Mouse (Mus musculus) C2C12 (cell line): ENCODE measurements at regions not wholly inside any gene's neighbourhood (a gene's known extent, or its start where the extent isn't known, plus 50 kb on each side); places are given as distances from the start of the nearest gene placed in this dataset.

Experiments
- H3K27me3 ChIP-seq: one replicate; pipeline ENCODE4 v1.6.1; 2011; ENCODE audit not compliant: control insufficient read depth, insufficient read depth, insufficient read length
- H3K36me3 ChIP-seq: one replicate; pipeline ENCODE4 v1.6.1; 2011; ENCODE audit not compliant: control insufficient read depth, insufficient read depth
- H3K4me3 ChIP-seq: one replicate; pipeline ENCODE4 v1.5.1; 2011; ENCODE audit warnings: mild to moderate bottlenecking, control low read depth; ENCODE audit not compliant: poor library complexity, insufficient read depth, severe bottlenecking
- H3K79me2 ChIP-seq: one replicate; pipeline ENCODE4 v1.6.1; 2011; ENCODE audit not compliant: control insufficient read depth, insufficient read depth
- H3K79me3 ChIP-seq: one replicate; pipeline ENCODE4 v1.6.1; 2011; ENCODE audit warnings: low read depth, control low read depth
- H3ac ChIP-seq: one replicate; pipeline ENCODE3; 2011; ENCODE audit warnings: low read depth; ENCODE audit not compliant: control insufficient read depth, insufficient read length
- CEBPB ChIP-seq: IDR thresholded peaks from one replicate; pipeline ENCODE4 v1.6.1; 2011; ENCODE audit warnings: low read depth, mild to moderate bottlenecking, control low read depth, moderate library complexity
- CTCF ChIP-seq: IDR thresholded peaks from one replicate; pipeline ENCODE4 v1.5.1; 2011; ENCODE audit not compliant: control insufficient read depth, insufficient read depth, insufficient read length
- FOSL1 ChIP-seq: IDR thresholded peaks from one replicate; pipeline ENCODE4 v1.8.0; 2011; ENCODE audit warnings: mild to moderate bottlenecking, low read length; ENCODE audit not compliant: poor library complexity, insufficient read depth, severe bottlenecking
- MAX ChIP-seq: IDR thresholded peaks from one replicate; pipeline ENCODE4 v1.6.1; 2011; ENCODE audit warnings: mild to moderate bottlenecking, control low read depth
- MYOD1 ChIP-seq: IDR thresholded peaks from one replicate; pipeline ENCODE4 v1.6.1; 2011; ENCODE audit warnings: low read depth; ENCODE audit not compliant: control insufficient read depth, insufficient read length
- MYOG ChIP-seq: IDR thresholded peaks from one replicate; pipeline ENCODE4 v1.6.1; 2011; ENCODE audit not compliant: control insufficient read depth, insufficient read length; ENCODE audit errors: extremely low read depth
- USF1 ChIP-seq: IDR thresholded peaks from one replicate; pipeline ENCODE4 v1.6.1; 2011; ENCODE audit warnings: low read depth, mild to moderate bottlenecking, control low read depth, moderate library complexity

DNA sequence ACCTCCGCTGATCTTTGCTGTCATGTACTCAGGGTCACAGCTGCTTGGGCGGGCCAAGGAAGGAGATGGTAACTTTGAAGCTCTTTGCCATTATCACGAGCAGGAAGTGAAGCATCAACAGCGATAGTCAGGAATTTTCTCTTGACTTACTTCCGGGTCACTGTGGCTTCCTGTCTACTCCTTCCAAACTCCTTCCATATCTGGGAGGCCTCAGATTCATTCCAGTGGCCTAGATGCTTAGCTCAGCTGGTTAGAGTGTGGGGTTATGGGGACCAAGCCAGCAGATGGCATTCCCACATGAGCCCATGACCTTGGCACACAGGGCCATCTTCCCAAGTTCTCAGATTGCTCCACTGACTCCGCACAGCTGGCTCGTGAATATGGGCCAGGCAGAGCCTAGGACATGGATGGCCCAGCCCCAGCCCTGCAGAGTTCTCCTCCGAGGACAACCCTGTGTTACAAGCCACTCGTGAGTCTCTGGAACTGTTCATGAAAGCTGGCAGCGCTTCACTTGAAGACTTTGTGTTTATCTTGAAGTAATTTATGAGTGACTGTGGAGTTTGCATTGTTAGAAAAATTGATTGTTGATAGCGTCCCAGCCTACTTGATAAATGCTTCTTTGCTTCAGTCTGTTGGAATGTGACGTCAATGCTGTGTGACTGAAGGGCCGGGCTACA is 133.2 kb downstream of the Slc30a10 start:
- Histone ChIP-seq H3K79me3 (no peaks in the 10 kb centered on the region), H3K79me2 (no peaks in the 10 kb centered on the region), H3K36me3 (no peaks in the 10 kb centered on the region), H3K27me3 (no peaks in the 10 kb centered on the region), H3K4me3 (no peak overlapping the region), H3ac (no peak overlapping the region)
- TF ChIP-seq FOSL1: no peak

- H3K36me3 ChIP-seq: no peaks in the 10 kb centered on the region
- no peak overlapping the region for H3K4me3 ChIP-seq
- TF ChIP-seq CTCF: no peak
- no peak for TF ChIP-seq USF1
- no peak for TF ChIP-seq CEBPB
- TF ChIP-seq FOSL1: no peak
- TF ChIP-seq MYOD1: no peak
- TF ChIP-seq MAX: no peak
- no peak for TF ChIP-seq MYOG
- H3K79me3 ChIP-seq: no peaks in the 10 kb centered on the region
- no peaks in the 10 kb centered on the region for H3K27me3 ChIP-seq
- H3ac ChIP-seq: no peak overlapping the region
- H3K79me2 ChIP-seq: no peaks in the 10 kb centered on the region
These were observed 133.7 kb downstream of the Slc30a10 start for GRCm38 (mm10) chr1:185588348-185588719.

DNA sequence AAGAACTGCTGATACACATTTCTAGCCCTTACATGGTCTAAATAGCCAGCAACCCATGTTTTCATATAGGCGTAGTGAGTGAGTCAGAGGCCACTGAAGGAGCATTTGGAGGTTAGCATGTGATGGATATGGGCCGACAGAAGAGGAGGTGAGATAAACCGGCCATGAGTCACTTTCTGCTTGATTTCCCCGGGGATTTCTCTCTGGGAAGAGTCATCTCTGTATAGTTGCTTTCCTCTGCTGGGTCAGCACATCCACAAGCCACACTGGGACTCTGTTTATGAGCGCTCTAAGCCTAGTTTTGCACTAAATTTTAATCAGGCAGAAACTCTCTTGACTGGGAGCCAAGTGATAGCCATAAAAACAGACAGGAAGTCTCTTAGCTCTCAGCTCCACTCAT is 142.2 kb downstream of the Slc30a10 start:
- H3K79me3 ChIP-seq: no peaks in the 10 kb centered on the region
- H3ac ChIP-seq: no peak overlapping the region
- no peaks in the 10 kb centered on the region for H3K36me3 ChIP-seq
- TF ChIP-seq USF1 (no peak), MAX (no peak)
- no peak overlapping the region for H3K4me3 ChIP-seq
- no peaks in the 10 kb centered on the region for H3K79me2 ChIP-seq
- no peaks in the 10 kb centered on the region for H3K27me3 ChIP-seq

- H3K4me3 ChIP-seq: no peak overlapping the region
- TF ChIP-seq MAX (no peak), CEBPB (no peak), CTCF (no peak), USF1 (no peak), MYOD1 (no peak), FOSL1 (no peak), MYOG (no peak)
- no peaks in the 10 kb centered on the region for H3K79me2 ChIP-seq
- H3ac ChIP-seq: no peak overlapping the region
- H3K79me3 ChIP-seq: no peaks in the 10 kb centered on the region
- no peaks in the 10 kb centered on the region for H3K36me3 ChIP-seq
- no peaks in the 10 kb centered on the region for H3K27me3 ChIP-seq
These were observed 143.9 kb downstream of the Slc30a10 start for GRCm38 (mm10) chr1:185598514-185598913.

- Histone ChIP-seq H3ac (no peak overlapping the region), H3K4me3 (no peak overlapping the region), H3K27me3 (no peaks in the 10 kb centered on the region), H3K36me3 (no peaks in the 10 kb centered on the region), H3K79me3 (no peaks in the 10 kb centered on the region), H3K79me2 (no peaks in the 10 kb centered on the region)
- TF ChIP-seq CEBPB: no peak
- TF ChIP-seq FOSL1: no peak
- no peak for TF ChIP-seq MYOD1
- TF ChIP-seq CTCF: no peak
- TF ChIP-seq USF1: no peak
- no peak for TF ChIP-seq MYOG
- no peak for TF ChIP-seq MAX
These were observed 146.5 kb downstream of the Slc30a10 start for GRCm38 (mm10) chr1:185601166-185601565.

GRCm38 (mm10) chr1:185605996-185606395 is 151.3 kb downstream of the Slc30a10 start:
- TF ChIP-seq MYOD1 (no peak), FOSL1 (no peak), USF1 (no peak), MYOG (no peak), CEBPB (no peak), CTCF (no peak), MAX (no peak)
- Histone ChIP-seq H3K36me3 (no peaks in the 10 kb centered on the region), H3K79me2 (no peaks in the 10 kb centered on the region), H3K79me3 (no peaks in the 10 kb centered on the region), H3K4me3 (no peak overlapping the region), H3ac (no peak overlapping the region), H3K27me3 (no peaks in the 10 kb centered on the region)
